Mouse (Mus musculus) G1E (cell line): ENCODE data around the gene Inava.

Experiments used
- CTCF ChIP-seq: IDR thresholded peaks from 2 replicates; pipeline ENCODE4 v1.5.1; 2012; ENCODE audit warnings: low read depth, low read length, inconsistent platforms, mixed read lengths
- GATA1 ChIP-seq: IDR thresholded peaks from 2 replicates; pipeline ENCODE4 v1.6.1; 2012; ENCODE audit warnings: borderline replicate concordance, low read length, inconsistent platforms, mixed read lengths

GRCm38 (mm10) chr1:136238495-136238894, 4.4 kb upstream of the Inava start:
- TF ChIP-seq CTCF, result no peak
- no peak for TF ChIP-seq GATA1
